Mouse (Mus musculus) liver, embryonic 15.5 days (tissue): Measurements from ENCODE around the gene Srrm4. TPM values are rescaled to one million over a fixed set of nuclear protein-coding genes. Genes with fewer than 3 reads are reported as not detected.

ENCODE experiments used
- ATAC-seq: fragments of 200-750 bp; cut with Nextera tagmentation; 2 replicates; pipeline ENCODE4 v1.8.0; 2017; ENCODE audit warnings: moderate number of reproducible peaks, mild to moderate bottlenecking, moderate library complexity; ENCODE audit not compliant: insufficient read depth
- H3K27ac ChIP-seq: fragments of 300-500 bp; sonication (generic); replicated peaks from 2 replicates; pipeline ENCODE4 v1.5.1; 2015; ENCODE audit warnings: mild to moderate bottlenecking, inconsistent platforms
- H3K27me3 ChIP-seq: fragments of 300-500 bp; sonication (generic); 2 replicates; pipeline ENCODE4 v1.6.1; 2015; ENCODE audit warnings: mild to moderate bottlenecking, inconsistent platforms
- H3K36me3 ChIP-seq: fragments of 300-500 bp; sonication (generic); replicated peaks from 2 replicates; pipeline ENCODE4 v1.6.1; 2015; ENCODE audit warnings: moderate library complexity, mild to moderate bottlenecking, inconsistent platforms
- H3K4me1 ChIP-seq: fragments of 300-500 bp; sonication (generic); replicated peaks from 2 replicates; pipeline ENCODE4 v1.6.1; 2015; ENCODE audit warnings: inconsistent platforms
- H3K4me2 ChIP-seq: fragments of 300-500 bp; sonication (generic); 2 replicates; pipeline ENCODE4 v1.6.1; 2015; ENCODE audit warnings: moderate library complexity, mild to moderate bottlenecking, inconsistent platforms
- H3K4me3 ChIP-seq: fragments of 300-500 bp; sonication (generic); replicated peaks from 2 replicates; pipeline ENCODE4 v1.5.1; 2015; ENCODE audit warnings: mild to moderate bottlenecking, inconsistent platforms
- H3K9ac ChIP-seq: fragments of 300-500 bp; sonication (generic); 2 replicates; pipeline ENCODE4 v1.6.1; 2015; ENCODE audit warnings: moderate library complexity, mild to moderate bottlenecking, inconsistent platforms
- H3K9me3 ChIP-seq: fragments of 300-500 bp; sonication (generic); replicated peaks from 2 replicates; pipeline ENCODE4 v1.6.1; 2016; ENCODE audit warnings: inconsistent platforms
- WGBS: fragments of 180-500 bp; shearing (Covaris S2); methylation state at CpG from one replicate; pipeline ENCODE4 v1.1.7; 2015; ENCODE audit warnings: mixed read lengths; ENCODE audit not compliant: insufficient replicate concordance; 5-methylcytosine and 5-hydroxymethylcytosine counted together
- polyA plus RNA-seq: library from polyadenylated mRNA; unstranded; fragments of >200 nt; fragmentation: Nextera tagmentation; extraction: Ambion mirVana; gene quantifications from 2 replicates; pipeline ENCODE4 v1.2.1, GENCODE M21; 2015

The Srrm4 gene
- polyA plus RNA-seq, 1 experiment from 2014 or later, result 0.33 TPM

- Histone ChIP-seq H3K4me3 (no peak overlapping the region), H3K9ac (no peak overlapping the region), H3K4me2 (no peak overlapping the region), H3K36me3 (no peaks in the 10 kb centered on the region), H3K27ac (no peak overlapping the region), H3K4me1 (no peaks in the 10 kb centered on the region), H3K27me3 (0 out of 2 replicates have a peak, but pooled peaks cover 6% of the 10 kb centered on the region), H3K9me3 (no peaks in the 10 kb centered on the region)
- 13% methylated on average over 22 of the region's 22 CpGs for WGBS
- no peak for ATAC-seq
Observed at GRCm38 (mm10) chr5:116571232-116571861, 20.3 kb downstream of the Srrm4 start.

DNA sequence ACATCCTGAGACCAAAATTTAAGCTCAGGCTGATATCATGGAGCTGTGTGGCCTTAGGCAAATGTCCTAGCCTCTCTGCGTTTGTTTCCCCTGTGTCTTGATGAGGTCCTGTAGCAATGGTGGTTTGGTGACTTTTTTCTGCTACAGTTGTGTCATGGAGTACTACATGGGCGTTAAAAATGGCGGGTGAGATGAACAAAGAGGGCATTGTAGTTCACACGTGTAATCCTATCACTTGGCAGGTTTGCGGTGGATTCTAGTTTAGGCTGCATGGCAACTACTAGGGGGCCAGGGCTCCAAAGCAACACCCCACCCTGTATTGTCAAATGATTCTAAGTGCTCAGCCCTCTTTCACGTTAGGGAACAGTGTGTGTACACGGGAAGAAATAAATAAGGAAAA, 21.1 kb downstream of the Srrm4 start:
- Histone ChIP-seq H3K9ac (no peak overlapping the region), H3K4me2 (no peak overlapping the region), H3K27me3 (0 out of 2 replicates have a peak, but pooled peaks cover 6% of the 10 kb centered on the region), H3K4me3 (no peak overlapping the region), H3K4me1 (no peaks in the 10 kb centered on the region), H3K36me3 (no peaks in the 10 kb centered on the region), H3K27ac (no peak overlapping the region), H3K9me3 (no peaks in the 10 kb centered on the region)
- no peak for ATAC-seq
- 55% methylated on average over 7 of the region's 7 CpGs for WGBS

- Histone ChIP-seq H3K9ac (no peak overlapping the region), H3K27ac (no peak overlapping the region), H3K9me3 (no peaks in the 10 kb centered on the region), H3K36me3 (no peaks in the 10 kb centered on the region), H3K4me3 (no peak overlapping the region), H3K4me2 (no peak overlapping the region), H3K27me3 (0 out of 2 replicates have a peak, but pooled peaks cover 6% of the 10 kb centered on the region), H3K4me1 (no peaks in the 10 kb centered on the region)
- no peak for ATAC-seq
- 7% methylated on average over 8 of the region's 9 CpGs for WGBS
Observed at GRCm38 (mm10) chr5:116569629-116570028, 22.0 kb downstream of the Srrm4 start.

- WGBS, result 41% methylated on average over 2 of the region's 2 CpGs
- 0 out of 2 replicates have a peak, but pooled peaks cover 6% of the 10 kb centered on the region for H3K27me3 ChIP-seq
- no peaks in the 10 kb centered on the region for H3K4me1 ChIP-seq
- no peaks in the 10 kb centered on the region for H3K36me3 ChIP-seq
- no peaks in the 10 kb centered on the region for H3K9me3 ChIP-seq
- no peak overlapping the region for H3K27ac ChIP-seq
- no peak overlapping the region for H3K4me2 ChIP-seq
- H3K4me3 ChIP-seq, result no peak overlapping the region
- no peak for ATAC-seq
- no peak overlapping the region for H3K9ac ChIP-seq
Observed at GRCm38 (mm10) chr5:116568050-116568449, 23.6 kb downstream of the Srrm4 start.

- H3K27me3 ChIP-seq, result 0 out of 2 replicates have a peak, but pooled peaks cover 6% of the 10 kb centered on the region
- H3K4me1 ChIP-seq, result no peaks in the 10 kb centered on the region
- no peak overlapping the region for H3K27ac ChIP-seq
- no peak overlapping the region for H3K4me3 ChIP-seq
- no peak for ATAC-seq
- H3K36me3 ChIP-seq, result no peaks in the 10 kb centered on the region
- no peak overlapping the region for H3K9ac ChIP-seq
- 72% methylated on average over 8 of the region's 8 CpGs for WGBS
- H3K4me2 ChIP-seq, result no peak overlapping the region
- no peaks in the 10 kb centered on the region for H3K9me3 ChIP-seq
Observed at GRCm38 (mm10) chr5:116567298-116567697, 24.3 kb downstream of the Srrm4 start.

DNA sequence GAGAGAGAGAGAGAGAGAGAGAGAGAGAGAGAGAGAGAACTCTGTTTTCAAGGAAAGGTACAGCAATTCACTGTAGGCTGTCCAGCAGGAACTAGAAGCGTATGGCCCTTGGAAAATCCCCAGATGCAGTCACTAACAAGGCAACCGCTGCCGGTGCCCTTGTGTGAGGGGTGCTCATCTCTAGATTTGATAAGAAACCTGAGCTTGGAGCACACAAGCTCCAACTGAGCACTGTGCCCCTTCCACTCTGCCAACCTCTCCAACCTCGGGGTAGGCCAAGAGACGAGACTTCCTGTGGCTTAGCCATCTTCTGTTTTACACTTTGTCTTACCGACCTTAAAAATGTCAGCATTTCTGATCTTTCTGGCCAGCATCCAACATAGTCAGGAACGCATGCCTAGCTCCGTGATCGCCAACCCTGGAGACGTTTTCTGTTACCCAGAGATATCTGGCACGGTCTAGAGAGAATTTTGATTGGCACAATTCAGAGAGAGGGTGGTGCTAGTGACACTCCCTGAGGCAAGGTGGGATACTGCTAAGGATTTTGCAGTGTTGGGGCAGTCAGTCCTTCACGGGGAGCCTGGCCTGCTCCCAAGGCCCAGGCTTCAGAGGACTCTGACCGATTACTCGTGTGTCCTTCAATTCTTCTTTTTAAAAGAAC, 25.1 kb downstream of the Srrm4 start:
- no peak for ATAC-seq
- WGBS, result 64% methylated on average over 14 of the region's 14 CpGs
- H3K4me1 ChIP-seq, result no peaks in the 10 kb centered on the region
- no peak overlapping the region for H3K4me3 ChIP-seq
- H3K9me3 ChIP-seq, result no peaks in the 10 kb centered on the region
- H3K27me3 ChIP-seq, result 0 out of 2 replicates have a peak, but pooled peaks cover 6% of the 10 kb centered on the region
- H3K36me3 ChIP-seq, result no peaks in the 10 kb centered on the region
- H3K9ac ChIP-seq, result no peak overlapping the region
- no peak overlapping the region for H3K27ac ChIP-seq
- no peak overlapping the region for H3K4me2 ChIP-seq

DNA sequence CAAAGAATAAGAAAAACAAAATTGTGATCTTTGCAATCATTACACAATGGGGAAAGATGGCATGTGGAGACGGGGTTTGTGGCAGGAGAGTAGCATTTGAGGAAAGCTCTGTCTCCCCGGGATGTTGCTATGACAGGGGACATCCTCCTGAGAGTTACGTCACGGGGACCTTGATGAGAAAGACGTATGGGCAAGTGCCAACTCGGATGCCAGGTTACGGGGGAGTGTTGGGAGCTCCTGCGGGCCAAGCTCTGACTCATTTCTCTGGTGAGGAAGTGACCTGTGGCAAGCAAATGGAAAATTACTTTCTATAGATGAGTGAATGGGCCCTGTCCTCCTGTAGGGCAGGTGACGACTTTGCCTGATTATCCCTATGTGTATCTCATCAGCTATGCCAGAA, 26.0 kb downstream of the Srrm4 start:
- WGBS, result 65% methylated on average over 9 of the region's 9 CpGs
- H3K36me3 ChIP-seq, result no peaks in the 10 kb centered on the region

DNA sequence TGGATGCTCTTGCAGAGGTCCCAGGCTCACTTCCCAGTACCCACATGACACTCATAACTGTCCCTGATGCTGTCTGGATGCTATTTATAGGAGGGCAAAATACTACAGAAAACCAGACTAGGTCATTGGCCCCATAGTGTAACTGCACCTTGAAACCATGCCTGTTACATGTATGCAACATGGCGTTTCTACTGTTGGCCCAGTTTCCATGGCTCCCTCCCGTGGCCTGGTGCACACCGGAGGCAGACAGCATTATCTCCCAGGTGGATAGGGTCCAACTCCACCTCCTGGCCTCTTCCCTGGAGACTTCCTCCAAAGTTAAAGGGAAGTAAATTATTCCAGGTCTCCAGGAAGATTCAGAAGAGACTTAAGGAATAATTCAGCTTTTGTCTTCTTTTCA, 27.2 kb downstream of the Srrm4 start:
- Histone ChIP-seq H3K4me1 (no peaks in the 10 kb centered on the region), H3K4me2 (no peak overlapping the region), H3K27ac (no peak overlapping the region), H3K27me3 (no peaks in the 10 kb centered on the region), H3K9me3 (no peaks in the 10 kb centered on the region), H3K9ac (no peak overlapping the region), H3K4me3 (no peak overlapping the region), H3K36me3 (no peaks in the 10 kb centered on the region)
- no peak for ATAC-seq
- WGBS, result 58% methylated on average over 3 of the region's 3 CpGs

More for the DNA sequence above, 26.0 kb downstream of the Srrm4 start:
- no peak for ATAC-seq
- Histone ChIP-seq H3K9me3 (no peaks in the 10 kb centered on the region), H3K4me2 (no peak overlapping the region), H3K9ac (no peak overlapping the region), H3K27me3 (no peaks in the 10 kb centered on the region), H3K4me3 (no peak overlapping the region), H3K27ac (no peak overlapping the region), H3K4me1 (no peaks in the 10 kb centered on the region)

DNA sequence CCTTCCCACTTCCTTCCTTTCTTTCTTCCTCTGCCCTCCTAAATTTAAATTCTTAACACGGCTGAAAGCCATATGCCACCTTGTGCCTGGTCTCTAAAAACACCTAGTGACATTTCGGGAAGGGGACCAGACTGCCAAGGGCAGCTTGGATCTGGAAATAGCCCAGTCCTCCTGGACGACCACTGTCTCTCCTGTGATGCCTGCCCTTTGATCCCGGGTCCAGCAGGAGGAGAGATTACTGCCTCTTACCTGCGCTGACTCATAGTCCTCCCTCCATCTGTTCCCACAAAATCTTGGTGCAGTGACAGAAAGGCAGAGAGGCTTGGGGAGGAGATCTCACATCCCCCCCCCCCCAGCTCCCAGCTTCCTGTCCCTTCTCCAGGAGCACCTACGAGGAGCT, 27.9 kb downstream of the Srrm4 start:
- Histone ChIP-seq H3K9ac (no peak overlapping the region), H3K27ac (no peak overlapping the region), H3K4me1 (no peaks in the 10 kb centered on the region), H3K9me3 (no peaks in the 10 kb centered on the region), H3K27me3 (no peaks in the 10 kb centered on the region), H3K36me3 (no peaks in the 10 kb centered on the region), H3K4me2 (no peak overlapping the region), H3K4me3 (no peak overlapping the region)
- WGBS, result 37% methylated on average over 6 of the region's 6 CpGs
- no peak for ATAC-seq

- H3K4me3 ChIP-seq, result no peak overlapping the region
- no peak overlapping the region for H3K27ac ChIP-seq
- WGBS, result 50% methylated on average over 7 of the region's 7 CpGs
- H3K9me3 ChIP-seq, result 0 out of 2 replicates have a peak, but pooled peaks cover 2% of the 10 kb centered on the region
- H3K36me3 ChIP-seq, result no peaks in the 10 kb centered on the region
- no peak overlapping the region for H3K4me2 ChIP-seq
- no peak for ATAC-seq
- H3K4me1 ChIP-seq, result no peaks in the 10 kb centered on the region
- no peaks in the 10 kb centered on the region for H3K27me3 ChIP-seq
- H3K9ac ChIP-seq, result no peak overlapping the region
Observed at GRCm38 (mm10) chr5:116559091-116559490, 32.5 kb downstream of the Srrm4 start.

- Histone ChIP-seq H3K4me1 (no peaks in the 10 kb centered on the region), H3K27ac (no peak overlapping the region), H3K4me2 (no peak overlapping the region), H3K4me3 (no peak overlapping the region), H3K36me3 (no peaks in the 10 kb centered on the region), H3K9me3 (0 out of 2 replicates have a peak, but pooled peaks cover 2% of the 10 kb centered on the region), H3K27me3 (no peaks in the 10 kb centered on the region), H3K9ac (no peak overlapping the region)
- ATAC-seq, result no peak
- WGBS, result 34% methylated on average over 8 of the region's 8 CpGs
Observed at GRCm38 (mm10) chr5:116556614-116557013, 35.0 kb downstream of the Srrm4 start.
